Mouse (Mus musculus) myocyte (in vitro differentiated cells): ENCODE results near the gene Gm28038.

ENCODE experiments used
- CEBPB ChIP-seq: IDR thresholded peaks from 2 replicates; pipeline ENCODE4 v1.6.1; 2011; ENCODE audit warnings: mild to moderate bottlenecking, moderate library complexity; ENCODE audit not compliant: poor library complexity, insufficient read depth, severe bottlenecking
- E2F4 ChIP-seq: IDR thresholded peaks from one replicate; pipeline ENCODE4 v1.6.1; 2011; ENCODE audit warnings: mild to moderate bottlenecking, control low read depth, moderate library complexity; ENCODE audit not compliant: insufficient read depth
- MAX ChIP-seq: IDR thresholded peaks from one replicate; pipeline ENCODE4 v1.6.1; 2011; ENCODE audit warnings: low read depth, mild to moderate bottlenecking, control low read depth
- MYOD1 ChIP-seq, 3 experiments: IDR thresholded peaks; one replicate each; pipeline ENCODE4 v1.6.1; 2011; ENCODE audit warnings: control low read depth in 2 of 3, low read depth in 2 of 3, mild to moderate bottlenecking in 2 of 3, moderate library complexity in 1 of 3; ENCODE audit not compliant: insufficient read length in 2 of 3, control insufficient read depth in 1 of 3
- MYOG ChIP-seq, 3 experiments: IDR thresholded peaks; one replicate each; pipeline ENCODE4 v1.6.1; 2011; ENCODE audit warnings: control low read depth in 2 of 3, low read depth in 2 of 3, mild to moderate bottlenecking in 2 of 3; ENCODE audit not compliant: insufficient read length in 2 of 3, control insufficient read depth in 1 of 3, insufficient read depth in 1 of 3
- POLR2A ChIP-seq: IDR thresholded peaks from one replicate; pipeline ENCODE4 v1.6.1; 2011; ENCODE audit warnings: low read depth, mild to moderate bottlenecking, control low read depth, moderate library complexity; ENCODE audit not compliant: insufficient read length
- POLR2AphosphoS2 ChIP-seq: IDR thresholded peaks from one replicate; pipeline ENCODE4 v1.6.1; 2011; ENCODE audit warnings: low read depth, control low read depth; ENCODE audit not compliant: insufficient read length
- REST ChIP-seq: IDR thresholded peaks from one replicate; pipeline ENCODE4 v1.6.1; 2011; ENCODE audit warnings: mild to moderate bottlenecking, control low read depth, moderate library complexity; ENCODE audit not compliant: insufficient read depth, insufficient read length
- SRF ChIP-seq: IDR thresholded peaks from one replicate; pipeline ENCODE4 v1.6.1; 2011; ENCODE audit warnings: low read depth; ENCODE audit not compliant: control insufficient read depth, insufficient read length
- TCF12 ChIP-seq: IDR thresholded peaks from one replicate; pipeline ENCODE4 v1.6.1; 2011; ENCODE audit warnings: mild to moderate bottlenecking, control low read depth; ENCODE audit not compliant: poor library complexity, insufficient read depth, severe bottlenecking
- USF1 ChIP-seq: IDR thresholded peaks from one replicate; pipeline ENCODE4 v1.6.1; 2011; ENCODE audit warnings: low read depth, mild to moderate bottlenecking, control low read depth, moderate library complexity

GRCm38 (mm10) chr2:30311481-30311880 lies 30.6 kb downstream of the Gm28038 start:
- TF ChIP-seq CEBPB, result no peak
- TF ChIP-seq POLR2A, result no peak
- TF ChIP-seq SRF, result no peak
- no peak for TF ChIP-seq MYOD1 (IDR thresholded peaks at IDR 0.05; ENCODE audit: control insufficient read depth in 1 of 3, insufficient read length in 2 of 3, low read depth in 2 of 3)
- TF ChIP-seq USF1, result no peak
- TF ChIP-seq POLR2AphosphoS2, result no peak
- no peak for TF ChIP-seq MYOG (IDR thresholded peaks at IDR 0.05; ENCODE audit: control insufficient read depth in 1 of 3, insufficient read depth in 1 of 3, insufficient read length in 2 of 3, low read depth in 2 of 3)
- no peak for TF ChIP-seq TCF12
- TF ChIP-seq MAX, result no peak
- TF ChIP-seq E2F4, result no peak
- no peak for TF ChIP-seq REST
